Mouse (Mus musculus) kidney, embryonic 16.5 days (tissue): Measurements from ENCODE around the gene Nell2. TPM values are rescaled to one million over a fixed set of nuclear protein-coding genes. Genes with fewer than 3 reads are reported as not detected.

Experiments
- ATAC-seq: fragments of 200-750 bp; cut with Nextera tagmentation; 2 replicates; pipeline ENCODE4 v1.8.0; 2017; ENCODE audit warnings: moderate TSS enrichment; ENCODE audit not compliant: low FRiP score, low TSS enrichment
- H3K27ac ChIP-seq: fragments of 300-500 bp; sonication (generic); 2 replicates; pipeline ENCODE4 v1.5.1; 2014; ENCODE audit warnings: low read length
- H3K27me3 ChIP-seq: fragments of 300-500 bp; sonication (generic); 2 replicates; pipeline ENCODE4 v1.6.1; 2014; ENCODE audit warnings: low read length, control low read depth, mixed read lengths; ENCODE audit not compliant: insufficient read depth
- H3K36me3 ChIP-seq: fragments of 300-500 bp; sonication (generic); 2 replicates; pipeline ENCODE4 v1.6.1; 2014; ENCODE audit warnings: low read length, control low read depth, mixed read lengths; ENCODE audit not compliant: insufficient read depth
- H3K4me1 ChIP-seq: fragments of 300-500 bp; sonication (generic); 2 replicates; pipeline ENCODE4 v1.6.1; 2014; ENCODE audit warnings: low read length, control low read depth, mixed read lengths; ENCODE audit not compliant: insufficient read depth
- H3K4me2 ChIP-seq: fragments of 300-500 bp; sonication (generic); replicated peaks from 2 replicates; pipeline ENCODE4 v1.6.1; 2014; ENCODE audit warnings: low read depth, low read length
- H3K4me3 ChIP-seq: fragments of 300-500 bp; sonication (generic); 2 replicates; pipeline ENCODE4 v1.5.1; 2014; ENCODE audit warnings: mild to moderate bottlenecking, low read length
- H3K9ac ChIP-seq: fragments of 300-500 bp; sonication (generic); replicated peaks from 2 replicates; pipeline ENCODE4 v1.6.1; 2014; ENCODE audit warnings: low read length
- H3K9me3 ChIP-seq: fragments of 300-500 bp; sonication (generic); 2 replicates; pipeline ENCODE4 v1.6.1; 2016; ENCODE audit warnings: low read length, control low read depth
- WGBS: fragments of 180-500 bp; shearing (Covaris S2); extraction: QIAGEN DNeasy Blood & Tissue Kit; methylation state at CpG from one replicate; pipeline ENCODE4 v1.1.7; 2014; 5-methylcytosine and 5-hydroxymethylcytosine counted together
- polyA plus RNA-seq: library from polyadenylated mRNA; unstranded; fragments of >200 nt; fragmentation: Nextera tagmentation; extraction: Ambion mirVana; gene quantifications from 2 replicates; pipeline ENCODE4 v1.2.1, GENCODE M21; 2015

The Nell2 gene
- polyA plus RNA-seq, 1 experiment from 2014 or later = 13.6 TPM

DNA sequence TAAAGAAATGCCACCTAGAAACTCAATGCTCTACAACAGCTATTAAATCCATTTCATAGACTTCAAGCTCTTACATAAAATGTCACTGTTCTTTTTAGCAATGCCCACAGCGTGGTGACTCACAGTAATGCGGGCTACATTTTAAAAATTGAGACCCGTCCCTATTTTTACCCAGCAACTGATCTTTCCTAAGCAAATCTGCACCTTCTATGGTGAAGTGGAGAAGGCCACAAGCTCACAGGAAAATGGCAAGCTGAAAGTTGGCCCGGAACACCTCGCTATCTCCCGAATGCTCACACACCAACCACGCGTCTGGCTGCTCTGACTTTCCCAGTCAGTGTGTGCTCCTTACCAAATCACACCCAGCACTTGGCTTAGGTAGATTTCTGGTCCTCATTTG is 98.4 kb downstream of the Nell2 start:
- Histone ChIP-seq H3K27me3 (no peaks in the 10 kb centered on the region), H3K4me3 (no peak overlapping the region), H3K9me3 (no peaks in the 10 kb centered on the region), H3K4me1 (no peaks in the 10 kb centered on the region), H3K4me2 (no peak overlapping the region), H3K27ac (no peak overlapping the region), H3K9ac (no peak overlapping the region), H3K36me3 (no peaks in the 10 kb centered on the region)
- no peak for ATAC-seq
- WGBS = 92% methylated on average over 8 of the region's 8 CpGs

DNA sequence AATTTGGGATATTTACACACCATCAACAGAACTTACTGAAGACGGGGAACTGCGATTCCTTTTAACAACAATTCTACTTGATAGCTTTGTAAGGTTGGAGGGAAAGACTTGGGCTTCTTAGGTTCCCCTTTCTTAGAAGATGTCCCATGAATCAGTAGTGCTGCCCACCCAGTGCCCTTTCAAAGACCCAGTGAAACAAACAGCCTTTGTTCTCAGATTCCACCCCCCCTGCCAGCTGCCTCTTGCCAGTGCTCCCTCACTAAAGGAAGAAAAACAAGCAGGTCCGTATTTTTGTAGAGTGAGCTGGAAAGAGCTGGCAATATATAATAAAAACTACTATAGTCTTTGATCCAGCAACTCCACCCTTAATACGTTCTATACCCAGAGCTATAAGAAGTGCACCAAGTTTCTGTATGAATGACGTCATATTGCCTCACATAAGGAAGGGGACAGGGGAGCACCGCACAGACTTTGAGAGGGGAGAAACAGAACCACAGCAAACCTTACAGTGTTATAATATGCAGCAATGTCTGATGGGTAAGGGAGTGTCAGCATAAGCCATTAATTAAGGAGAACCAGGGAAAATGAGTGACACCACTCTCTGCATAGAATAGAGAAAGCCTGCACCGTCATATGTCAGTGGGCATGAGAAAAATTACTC is 100.2 kb downstream of the Nell2 start:
- ATAC-seq = no peak
- H3K9me3 ChIP-seq = no peaks in the 10 kb centered on the region
- H3K4me3 ChIP-seq = no peak overlapping the region
- H3K9ac ChIP-seq = no peak overlapping the region
- WGBS = 48% methylated on average over 7 of the region's 7 CpGs
- no peaks in the 10 kb centered on the region for H3K4me1 ChIP-seq
- H3K27me3 ChIP-seq = no peaks in the 10 kb centered on the region
- no peaks in the 10 kb centered on the region for H3K36me3 ChIP-seq
- H3K4me2 ChIP-seq = no peak overlapping the region
- H3K27ac ChIP-seq = no peak overlapping the region

GRCm38 (mm10) chr15:95425085-95425484 is 103.3 kb downstream of the Nell2 start:
- H3K9ac ChIP-seq = no peak overlapping the region
- no peak overlapping the region for H3K27ac ChIP-seq
- H3K9me3 ChIP-seq = no peaks in the 10 kb centered on the region
- no peaks in the 10 kb centered on the region for H3K27me3 ChIP-seq
- no peak for ATAC-seq
- 85% methylated on average over 7 of the region's 7 CpGs for WGBS
- H3K4me2 ChIP-seq = no peak overlapping the region
- no peaks in the 10 kb centered on the region for H3K4me1 ChIP-seq
- no peaks in the 10 kb centered on the region for H3K36me3 ChIP-seq
- no peak overlapping the region for H3K4me3 ChIP-seq

DNA sequence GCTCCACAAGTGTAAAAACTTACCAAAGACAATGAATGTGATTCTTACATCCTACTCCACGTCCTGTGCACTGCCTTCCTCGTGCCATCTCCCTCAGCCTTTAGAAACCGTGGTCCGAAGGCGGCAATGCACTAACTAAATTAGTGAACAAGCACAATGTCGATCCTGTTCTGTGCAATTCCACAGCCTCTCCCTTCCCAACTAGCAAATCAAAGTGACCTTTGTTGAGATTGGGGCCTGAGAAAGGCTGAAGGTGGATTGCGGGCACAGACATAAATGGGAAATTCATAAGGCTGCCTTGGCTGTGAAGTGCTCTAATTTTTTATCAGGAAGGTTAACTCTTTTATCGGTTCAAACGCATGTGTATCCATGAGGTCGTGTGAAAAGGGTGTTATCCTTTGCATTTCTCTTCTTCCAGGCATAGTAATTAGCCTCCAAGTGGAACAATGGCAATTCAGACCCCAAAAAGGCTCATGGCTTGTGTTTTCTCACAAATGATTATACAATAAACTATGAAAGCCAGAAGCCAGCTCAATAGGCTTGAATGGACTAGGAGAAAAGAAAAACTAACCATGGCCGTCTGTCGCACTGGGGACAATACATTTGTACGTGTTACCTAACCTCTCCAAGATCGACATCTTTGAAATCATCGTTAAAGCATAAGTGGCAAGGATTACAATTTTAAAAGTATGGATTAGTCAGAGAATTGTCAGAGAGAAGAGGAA is 106.0 kb downstream of the Nell2 start:
- Histone ChIP-seq H3K36me3 (no peaks in the 10 kb centered on the region), H3K9ac (no peak overlapping the region), H3K4me1 (no peaks in the 10 kb centered on the region), H3K27ac (no peak overlapping the region), H3K9me3 (no peaks in the 10 kb centered on the region), H3K4me3 (no peak overlapping the region), H3K4me2 (no peak overlapping the region), H3K27me3 (no peaks in the 10 kb centered on the region)
- 90% methylated on average over 15 of the region's 15 CpGs for WGBS
- no peak for ATAC-seq

- Histone ChIP-seq H3K4me3 (no peak overlapping the region), H3K4me2 (no peak overlapping the region), H3K36me3 (no peaks in the 10 kb centered on the region), H3K4me1 (no peaks in the 10 kb centered on the region), H3K27me3 (no peaks in the 10 kb centered on the region), H3K9me3 (no peaks in the 10 kb centered on the region), H3K27ac (no peak overlapping the region), H3K9ac (no peak overlapping the region)
- ATAC-seq = no peak
- 81% methylated on average over 4 of the region's 4 CpGs for WGBS
Observed at GRCm38 (mm10) chr15:95418641-95419040, 109.7 kb downstream of the Nell2 start.

DNA sequence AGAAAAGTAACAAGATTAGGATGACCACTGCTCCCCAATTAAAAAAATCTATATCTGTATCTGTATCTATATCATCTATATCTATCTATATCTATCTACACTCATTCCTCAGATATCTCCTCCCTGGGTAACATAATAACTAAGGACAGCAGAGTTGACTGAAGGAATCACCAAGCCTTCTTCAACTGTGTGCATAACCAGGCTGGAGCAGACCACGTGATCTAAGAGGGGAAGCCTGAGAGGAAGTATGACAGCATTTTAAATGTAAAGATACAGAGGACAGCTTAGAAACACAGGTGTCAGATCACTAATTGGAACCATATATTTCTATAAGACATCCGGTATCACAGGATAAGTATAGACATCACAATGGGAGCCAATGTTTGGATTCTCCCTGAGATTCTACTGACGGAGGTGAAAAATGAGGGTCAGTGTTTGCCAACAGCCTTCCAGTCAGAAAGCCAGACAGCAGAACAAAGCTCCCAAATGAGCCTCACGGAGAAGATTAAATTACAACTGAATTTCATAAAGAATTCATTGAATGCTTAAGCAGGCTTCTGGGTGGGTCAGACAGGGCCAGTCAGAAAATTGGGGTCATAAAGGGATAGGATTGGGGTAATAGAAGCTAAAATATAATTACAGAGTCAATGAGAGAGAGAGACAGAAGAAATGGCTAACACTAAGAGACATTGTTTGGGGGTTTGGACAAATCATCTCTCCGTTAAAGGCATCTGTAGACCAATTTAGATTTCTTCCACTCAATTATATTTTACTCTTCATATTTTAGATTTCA is 116.2 kb downstream of the Nell2 start:
- H3K27me3 ChIP-seq = no peaks in the 10 kb centered on the region
- no peaks in the 10 kb centered on the region for H3K4me1 ChIP-seq
- WGBS = 65% methylated on average over 5 of the region's 5 CpGs
- H3K4me2 ChIP-seq = no peak overlapping the region
- H3K36me3 ChIP-seq = no peaks in the 10 kb centered on the region
- H3K27ac ChIP-seq = no peak overlapping the region
- ATAC-seq = no peak
- no peak overlapping the region for H3K9ac ChIP-seq
- H3K4me3 ChIP-seq = no peak overlapping the region
- no peaks in the 10 kb centered on the region for H3K9me3 ChIP-seq

DNA sequence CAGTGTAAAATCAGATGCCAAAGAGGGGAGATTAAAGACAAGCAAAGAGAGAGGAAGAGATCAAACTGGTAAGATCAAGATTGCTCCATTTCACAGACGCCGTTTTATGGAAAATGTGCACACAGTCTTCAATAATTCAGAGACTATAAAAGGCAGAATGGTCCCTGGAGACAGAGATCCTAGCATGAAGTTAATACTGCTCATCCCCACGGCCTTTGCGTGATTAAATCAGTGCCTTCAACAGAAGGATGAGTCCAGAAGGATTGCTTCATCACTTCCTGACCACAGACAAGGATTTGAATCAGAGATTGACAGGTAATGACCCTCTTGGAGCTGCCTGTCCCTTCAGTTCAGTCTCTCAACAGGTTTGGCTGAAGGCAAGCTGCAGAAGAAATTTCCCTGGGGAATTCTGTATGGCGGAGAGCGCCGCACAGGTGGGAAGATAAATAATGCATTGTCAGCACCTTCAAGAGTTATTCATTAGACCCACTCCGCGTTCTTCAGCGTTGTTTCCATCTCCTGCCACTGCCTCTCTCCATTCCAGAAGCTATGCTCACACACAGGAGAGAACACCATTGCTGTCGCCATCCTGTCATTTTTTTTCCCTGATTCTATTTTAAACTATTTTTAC is 118.0 kb downstream of the Nell2 start:
- H3K4me3 ChIP-seq = no peak overlapping the region
- no peaks in the 10 kb centered on the region for H3K36me3 ChIP-seq
- WGBS = 79% methylated on average over 11 of the region's 11 CpGs
- no peak overlapping the region for H3K9ac ChIP-seq
- ATAC-seq = no peak
- H3K27ac ChIP-seq = no peak overlapping the region
- H3K27me3 ChIP-seq = no peaks in the 10 kb centered on the region
- H3K4me1 ChIP-seq = no peaks in the 10 kb centered on the region
- H3K9me3 ChIP-seq = no peaks in the 10 kb centered on the region
- no peak overlapping the region for H3K4me2 ChIP-seq

DNA sequence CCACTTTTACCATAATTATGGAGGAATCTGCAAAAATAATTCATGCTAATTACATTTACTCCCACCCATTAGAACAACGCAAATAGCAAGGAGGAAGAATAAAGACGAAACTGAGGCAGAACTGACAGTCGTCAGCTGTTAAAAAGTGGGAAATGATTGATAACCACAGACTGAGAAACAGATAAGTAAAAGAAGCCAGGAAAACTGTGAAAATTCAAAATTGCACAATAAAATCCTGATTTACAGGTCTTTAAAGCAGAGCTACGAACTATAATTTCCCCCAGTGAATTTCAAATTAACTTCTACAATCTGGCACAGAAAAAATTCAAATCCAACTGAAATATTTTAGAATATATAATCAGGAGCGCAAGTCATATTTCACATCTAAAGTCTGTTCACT is 138.0 kb downstream of the Nell2 start:
- H3K4me1 ChIP-seq = no peaks in the 10 kb centered on the region
- no peak overlapping the region for H3K9ac ChIP-seq
- 80% methylated on average over 5 of the region's 5 CpGs for WGBS
- H3K4me3 ChIP-seq = no peak overlapping the region
- no peak for ATAC-seq
- H3K27me3 ChIP-seq = no peaks in the 10 kb centered on the region
- H3K27ac ChIP-seq = no peak overlapping the region
- H3K9me3 ChIP-seq = no peaks in the 10 kb centered on the region
- H3K36me3 ChIP-seq = no peaks in the 10 kb centered on the region
- no peak overlapping the region for H3K4me2 ChIP-seq

DNA sequence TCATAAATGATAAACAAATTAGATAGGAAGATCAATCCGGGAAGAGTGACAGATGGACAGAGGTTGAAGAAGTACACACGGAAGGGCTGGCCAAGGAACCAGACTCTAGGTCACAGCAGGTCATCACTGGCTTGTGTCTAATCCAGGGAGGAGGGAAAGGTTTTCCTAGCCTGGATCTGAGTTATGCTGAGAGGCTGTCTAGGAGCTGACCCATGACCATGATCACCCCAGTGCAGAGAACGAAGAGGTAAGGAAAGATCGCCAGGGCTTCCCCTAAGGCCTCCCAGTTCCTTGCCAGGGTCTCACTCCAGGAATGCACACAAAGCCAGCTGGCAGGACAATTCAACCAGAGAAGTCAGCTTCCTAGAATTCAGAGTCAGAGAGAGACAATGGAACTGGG is 139.4 kb downstream of the Nell2 start:
- Histone ChIP-seq H3K9ac (no peak overlapping the region), H3K4me1 (no peaks in the 10 kb centered on the region), H3K4me2 (no peak overlapping the region), H3K27ac (no peak overlapping the region), H3K9me3 (no peaks in the 10 kb centered on the region), H3K27me3 (no peaks in the 10 kb centered on the region), H3K4me3 (no peak overlapping the region), H3K36me3 (no peaks in the 10 kb centered on the region)
- no peak for ATAC-seq
- 67% methylated on average over 4 of the region's 4 CpGs for WGBS
